Mouse (Mus musculus) lung, embryonic 14.5 days (tissue): ENCODE results near the gene Zp2. TPM values are rescaled to one million over a fixed set of nuclear protein-coding genes. Genes with fewer than 3 reads are reported as not detected.

Experiments used
- ATAC-seq: fragments of 200-750 bp; cut with Nextera tagmentation; 2 replicates; pipeline ENCODE4 v1.8.0; 2017; ENCODE audit warnings: mild to moderate bottlenecking, moderate TSS enrichment, moderate library complexity; ENCODE audit not compliant: insufficient read depth
- DNase-seq: peaks from one replicate; pipeline ENCODE4 v3.0.0-alpha.2; 2015
- H3K27ac ChIP-seq: fragments of 300-500 bp; sonication (generic); 2 replicates; pipeline ENCODE4 v1.5.1; 2014; ENCODE audit warnings: low read depth, mild to moderate bottlenecking, moderate library complexity
- H3K27me3 ChIP-seq: fragments of 300-500 bp; sonication (generic); 2 replicates; pipeline ENCODE4 v1.6.1; 2014; ENCODE audit warnings: low read length, control low read depth; ENCODE audit not compliant: insufficient read depth
- H3K36me3 ChIP-seq: fragments of 300-500 bp; sonication (generic); 2 replicates; pipeline ENCODE4 v1.6.1; 2014; ENCODE audit warnings: control low read depth; ENCODE audit not compliant: insufficient read depth
- H3K4me1 ChIP-seq: fragments of 300-500 bp; sonication (generic); 2 replicates; pipeline ENCODE4 v1.6.1; 2014; ENCODE audit warnings: antibody characterized with exemption, control low read depth; ENCODE audit not compliant: insufficient read depth
- H3K4me2 ChIP-seq: fragments of 300-500 bp; sonication (generic); 2 replicates; pipeline ENCODE4 v1.6.1; 2014; ENCODE audit warnings: mild to moderate bottlenecking
- H3K4me3 ChIP-seq: fragments of 300-500 bp; sonication (generic); 2 replicates; pipeline ENCODE4 v1.5.1; 2014; ENCODE audit warnings: low read depth, low read length
- H3K9ac ChIP-seq: fragments of 300-500 bp; sonication (generic); 2 replicates; pipeline ENCODE4 v1.6.1; 2014
- H3K9me3 ChIP-seq: fragments of 300-500 bp; sonication (generic); 2 replicates; pipeline ENCODE4 v1.6.1; 2016; ENCODE audit warnings: low read depth, low read length, control low read depth
- CTCF ChIP-seq: IDR thresholded peaks from 2 replicates; pipeline ENCODE4 v1.5.1; 2016; ENCODE audit warnings: antibody characterized with exemption, low read depth
- WGBS: fragments of 180-500 bp; shearing (Covaris S2); extraction: QIAGEN DNeasy Blood & Tissue Kit; methylation state at CpG from one replicate; pipeline ENCODE4 v1.1.7; 2014; 5-methylcytosine and 5-hydroxymethylcytosine counted together
- polyA plus RNA-seq: library from polyadenylated mRNA; unstranded; fragments of >200 nt; fragmentation: Nextera tagmentation; extraction: Ambion mirVana; gene quantifications from 2 replicates; pipeline ENCODE4 v1.2.1, GENCODE M21; 2014

The Zp2 gene
- polyA plus RNA-seq, 1 experiment from 2014 or later: not detected

DNA sequence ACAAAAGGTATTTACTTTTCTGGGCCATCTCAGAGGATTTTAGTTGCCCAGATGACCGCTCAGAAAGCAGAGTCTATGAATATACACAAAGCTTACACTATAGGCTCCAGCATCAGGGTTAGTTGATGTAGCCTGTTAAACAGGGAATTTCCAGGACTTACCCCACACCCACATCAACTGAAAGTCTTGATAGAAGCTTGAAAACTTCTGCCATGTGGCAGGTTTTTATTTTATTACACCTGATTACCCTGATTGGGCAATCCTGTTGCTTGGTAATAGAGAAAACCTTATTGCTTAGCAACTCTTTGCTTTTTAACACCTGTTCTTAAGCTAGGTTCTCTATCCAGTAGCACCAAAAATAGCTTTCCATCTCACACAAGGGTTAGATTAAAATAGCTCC lies 2.3 kb downstream of the Zp2 start:
- TF ChIP-seq CTCF: no peak
- Histone ChIP-seq H3K9ac (no peak overlapping the region), H3K27me3 (no peaks in the 10 kb centered on the region), H3K4me3 (no peak overlapping the region), H3K27ac (no peak overlapping the region), H3K4me1 (no peaks in the 10 kb centered on the region), H3K9me3 (no peaks in the 10 kb centered on the region), H3K4me2 (no peak overlapping the region), H3K36me3 (no peaks in the 10 kb centered on the region)
- 79% methylated on average over 1 of the region's 1 CpGs for WGBS
- ATAC-seq: no peak
- no peak for DNase-seq

DNA sequence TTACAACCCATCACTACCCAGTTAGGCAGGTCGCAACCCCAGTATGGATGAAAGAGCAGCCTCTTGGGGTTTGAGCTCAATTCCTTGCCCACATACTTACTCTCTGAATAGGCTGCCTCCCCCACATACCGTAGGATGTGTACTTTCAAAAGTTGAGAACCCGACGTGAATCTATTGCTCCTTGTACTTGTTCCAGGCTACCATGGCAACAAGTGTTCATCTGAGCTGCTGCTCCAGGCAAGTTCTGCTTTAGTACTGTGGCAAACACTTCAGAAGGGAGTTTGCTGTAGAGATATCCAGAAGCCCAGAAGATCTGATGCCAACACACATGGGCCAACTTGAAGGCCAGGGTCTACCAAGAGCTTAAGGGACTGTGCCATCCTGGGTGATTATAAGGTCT lies 16.1 kb downstream of the Zp2 start:
- DNase-seq: peak; percentile 46
- TF ChIP-seq CTCF: no peak
- Histone ChIP-seq H3K36me3 (no peaks in the 10 kb centered on the region), H3K9ac (no peak overlapping the region), H3K27ac (no peak overlapping the region), H3K9me3 (no peaks in the 10 kb centered on the region), H3K4me1 (peaks cover 3% of the 10 kb centered on the region), H3K27me3 (no peaks in the 10 kb centered on the region), H3K4me3 (no peak overlapping the region), H3K4me2 (no peak overlapping the region)
- 0 out of 2 replicates have a peak, but pooled peaks have one; percentile 12 for ATAC-seq
- 56% methylated on average over 4 of the region's 4 CpGs for WGBS

DNA sequence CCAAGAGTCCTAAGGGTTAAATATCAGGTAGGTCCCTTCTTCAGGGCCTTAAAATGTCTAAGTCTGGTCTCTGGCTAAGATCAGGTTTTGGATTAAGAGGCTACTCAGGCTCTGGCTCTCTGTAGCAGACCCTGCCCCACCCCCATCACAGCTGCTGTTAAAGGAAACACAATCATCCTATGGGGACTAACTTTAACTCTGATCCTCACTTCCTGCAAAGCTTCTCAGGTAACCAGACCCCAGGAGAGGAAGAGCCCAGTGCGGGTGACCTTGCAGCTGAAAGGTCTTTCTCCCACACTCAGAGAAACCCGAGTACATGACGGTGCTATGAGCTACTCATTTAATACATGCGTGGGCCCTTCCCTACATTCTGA lies 17.4 kb downstream of the Zp2 start:
- ATAC-seq: no peak
- 37% methylated on average over 4 of the region's 4 CpGs for WGBS
- no peak overlapping the region for H3K4me2 ChIP-seq

DNA sequence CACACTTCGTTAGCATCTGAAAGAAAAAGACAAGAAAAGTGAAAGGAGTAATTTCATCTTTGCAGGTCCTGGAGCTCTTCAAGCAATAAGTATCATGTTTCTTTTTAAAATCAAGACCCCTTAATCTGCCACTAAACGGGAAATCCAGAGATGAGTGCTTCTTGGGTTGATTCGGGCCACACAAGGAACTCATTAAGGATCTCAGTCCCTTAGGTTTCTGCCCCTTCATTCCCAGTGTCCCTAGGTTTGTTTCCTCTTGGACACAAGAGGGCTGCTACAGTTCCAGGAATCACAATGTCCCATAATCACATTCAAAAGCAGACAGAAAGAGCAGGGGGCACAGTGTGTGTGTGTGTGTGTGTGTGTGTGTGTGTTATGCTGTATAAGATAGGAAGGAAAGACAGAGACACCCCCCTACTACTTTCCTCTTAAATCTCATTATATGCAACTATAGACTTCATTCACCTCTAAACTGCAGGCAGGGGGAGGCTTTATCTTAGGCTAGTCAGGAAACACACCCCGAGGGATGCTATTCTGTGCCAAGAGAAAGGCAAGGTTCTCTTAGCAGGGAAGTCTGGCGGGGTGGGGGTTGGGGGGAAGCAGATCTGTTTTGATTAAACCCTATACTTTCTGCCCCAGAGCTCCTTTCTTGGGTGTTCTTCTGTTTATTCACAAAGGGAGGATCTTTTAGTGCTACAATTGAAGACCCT lies 18.0 kb downstream of the Zp2 start:
- TF ChIP-seq CTCF: no peak
- Histone ChIP-seq H3K4me3 (no peak overlapping the region), H3K27me3 (no peaks in the 10 kb centered on the region), H3K36me3 (no peaks in the 10 kb centered on the region), H3K4me2 (no peak overlapping the region), H3K9ac (no peak overlapping the region), H3K27ac (no peak overlapping the region), H3K4me1 (peaks cover 3% of the 10 kb centered on the region), H3K9me3 (no peaks in the 10 kb centered on the region)
- ATAC-seq: no peak
- WGBS: 35% methylated on average over 5 of the region's 5 CpGs
- DNase-seq: no peak

More for the DNA sequence above, 17.4 kb downstream of the Zp2 start:
- H3K4me1 ChIP-seq: peaks cover 3% of the 10 kb centered on the region
- H3K27ac ChIP-seq: no peak overlapping the region
- no peaks in the 10 kb centered on the region for H3K27me3 ChIP-seq
- TF ChIP-seq CTCF: no peak
- no peak for DNase-seq
- H3K9me3 ChIP-seq: no peaks in the 10 kb centered on the region
- no peak overlapping the region for H3K9ac ChIP-seq
- no peaks in the 10 kb centered on the region for H3K36me3 ChIP-seq
- no peak overlapping the region for H3K4me3 ChIP-seq

DNA sequence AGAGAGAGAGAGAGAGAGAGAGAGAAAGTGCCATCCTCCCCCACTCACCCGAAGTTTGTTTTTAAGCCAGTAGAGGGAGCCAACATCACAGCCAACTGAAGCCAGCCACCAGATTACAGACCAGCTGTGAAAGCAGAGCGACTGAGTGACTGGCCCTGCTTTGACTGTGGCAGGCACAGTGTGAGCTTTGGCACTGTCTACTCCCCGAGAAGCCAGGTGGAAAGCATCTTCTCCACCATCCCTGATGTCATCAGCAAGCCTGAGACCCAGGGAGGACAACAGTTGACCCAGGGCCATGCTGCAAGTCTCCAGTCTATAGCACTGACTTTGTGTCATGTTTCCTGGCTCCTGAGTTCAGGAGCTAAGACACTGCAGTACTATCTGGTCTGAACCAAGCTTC lies 20.2 kb downstream of the Zp2 start:
- no peak overlapping the region for H3K4me2 ChIP-seq
- H3K9me3 ChIP-seq: no peaks in the 10 kb centered on the region
- H3K4me3 ChIP-seq: no peak overlapping the region
- 0 out of 2 replicates have a peak overlapping the region, but pooled peaks have one; percentile 19 for H3K27ac ChIP-seq
- no peak overlapping the region for H3K9ac ChIP-seq
- peaks cover 3% of the 10 kb centered on the region for H3K4me1 ChIP-seq
- H3K27me3 ChIP-seq: no peaks in the 10 kb centered on the region
- peak; percentile 91 for DNase-seq
- ATAC-seq: peak; percentile 93
- TF ChIP-seq CTCF: peak; percentile 91
- peaks cover 10% of the 10 kb centered on the region; the same call in 1 of the 2 replicates for H3K36me3 ChIP-seq
- 4% methylated on average over 3 of the region's 3 CpGs for WGBS

DNA sequence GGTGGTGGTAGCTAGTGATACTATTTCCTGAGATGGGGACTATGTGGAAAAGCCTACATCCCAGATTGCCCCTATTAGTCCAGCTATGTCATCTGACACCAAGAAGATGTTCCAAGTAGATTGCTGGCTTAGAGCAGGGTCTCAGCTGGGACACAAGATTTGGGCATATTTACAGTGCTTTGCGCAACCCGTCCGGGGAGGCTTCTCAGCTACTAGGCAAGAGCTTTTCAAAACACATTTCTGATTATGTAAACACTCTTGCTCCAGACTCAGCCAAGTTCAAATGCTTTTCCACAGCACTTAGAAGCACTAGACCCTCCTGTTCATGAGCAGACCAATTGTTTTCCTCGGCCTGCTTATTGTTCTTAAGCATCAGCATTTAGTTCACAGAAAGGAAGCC lies 21.3 kb downstream of the Zp2 start:
- ATAC-seq (peak; percentile 82), DNase-seq (peak; percentile 87)
- Histone ChIP-seq H3K9ac (no peak overlapping the region), H3K27ac (peak overlapping the region; percentile 27; the same call in 1 of the 2 replicates), H3K36me3 (peaks cover 13% of the 10 kb centered on the region; the same call in 1 of the 2 replicates), H3K4me1 (peaks cover 3% of the 10 kb centered on the region), H3K27me3 (no peaks in the 10 kb centered on the region), H3K9me3 (no peaks in the 10 kb centered on the region), H3K4me3 (no peak overlapping the region), H3K4me2 (no peak overlapping the region)
- TF ChIP-seq CTCF: no peak
- 19% methylated on average over 4 of the region's 4 CpGs for WGBS

DNA sequence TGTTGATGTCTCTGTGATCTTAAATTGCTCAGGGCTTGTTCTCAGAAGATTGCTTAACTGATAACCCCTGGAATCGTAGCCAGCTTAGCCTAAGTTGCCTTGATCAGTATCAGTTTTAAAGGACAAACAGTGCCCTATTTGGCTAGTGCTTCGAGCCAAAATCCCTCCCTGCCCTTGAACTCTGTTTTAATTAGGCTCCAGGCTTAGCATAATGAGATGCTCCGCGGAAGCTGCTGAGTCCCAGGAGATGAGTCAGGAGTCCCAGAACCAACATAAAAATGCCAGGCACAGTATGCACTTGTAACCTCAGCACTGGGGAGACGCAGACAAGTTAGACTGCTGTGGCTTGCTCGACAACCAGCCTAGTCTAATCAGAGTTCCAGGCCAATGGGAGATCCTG lies 27.6 kb downstream of the Zp2 start:
- WGBS: 45% methylated on average over 6 of the region's 6 CpGs
- H3K9me3 ChIP-seq: no peaks in the 10 kb centered on the region
- no peaks in the 10 kb centered on the region for H3K4me1 ChIP-seq
- H3K27me3 ChIP-seq: no peaks in the 10 kb centered on the region
- no peak overlapping the region for H3K4me2 ChIP-seq
- DNase-seq (no peak), ATAC-seq (no peak)
- H3K27ac ChIP-seq: no peak overlapping the region
- H3K4me3 ChIP-seq: no peak overlapping the region
- peaks cover 23% of the 10 kb centered on the region; the same call in 1 of the 2 replicates for H3K36me3 ChIP-seq
- no peak for TF ChIP-seq CTCF
- H3K9ac ChIP-seq: no peak overlapping the region
